Mouse (Mus musculus): ENCODE measurements around the gene Mefv. TPM values are rescaled to one million over a fixed set of nuclear protein-coding genes. Genes with fewer than 3 reads are reported as not detected.
"Not testable (repeated sequence)": the region's sequence is repeated elsewhere in the genome, so short reads cannot be mapped to it uniquely, and the experiment has no call there.

The Mefv gene
- polyA plus RNA-seq, 1 experiment from 2014 or later = not detected

- H3K9ac ChIP-seq = no peak overlapping the region
- H3K27me3 ChIP-seq = no peaks in the 10 kb centered on the region
- H3K36me3 ChIP-seq = no peaks in the 10 kb centered on the region
- WGBS = 72% methylated on average over 1 of the region's 1 CpGs
- ATAC-seq (ENCODE audit: low FRiP score, low read depth) = no peak
- H3K9me3 ChIP-seq = no peaks in the 10 kb centered on the region
- no peak overlapping the region for H3K4me3 ChIP-seq
- H3K27ac ChIP-seq = no peak overlapping the region
- H3K4me1 ChIP-seq = no peaks in the 10 kb centered on the region
- no peak overlapping the region for H3K4me2 ChIP-seq (replicated peaks)
Observed at GRCm38 (mm10) chr16:3700893-3701292, 17.0 kb downstream of the Mefv start.

GRCm38 (mm10) chr16:3699281-3699680 is 18.6 kb downstream of the Mefv start:
- no peaks in the 10 kb centered on the region for H3K9me3 ChIP-seq
- 83% methylated on average over 8 of the region's 8 CpGs for WGBS

GRCm38 (mm10) chr16:3689608-3690007 is 28.3 kb downstream of the Mefv start:
- not testable (repeated sequence) for H3K4me1 ChIP-seq; H3K9ac ChIP-seq; H3K27ac ChIP-seq; H3K4me2 ChIP-seq (replicated peaks); H3K4me3 ChIP-seq; ATAC-seq (ENCODE audit: low FRiP score, low read depth); H3K9me3 ChIP-seq; H3K36me3 ChIP-seq; H3K27me3 ChIP-seq
- WGBS = 54% methylated on average over 20 of the region's 20 CpGs

More at GRCm38 (mm10) chr16:3699281-3699680, 18.6 kb downstream of the Mefv start:
- Histone ChIP-seq H3K36me3 (no peaks in the 10 kb centered on the region), H3K27ac (no peak overlapping the region), H3K4me2 (replicated peaks) (no peak overlapping the region), H3K4me3 (no peak overlapping the region), H3K27me3 (no peaks in the 10 kb centered on the region), H3K4me1 (no peaks in the 10 kb centered on the region), H3K9ac (no peak overlapping the region)
- ATAC-seq (ENCODE audit: low FRiP score, low read depth) = no peak

Other genes starting within 250 kb of the Mefv start
- gene Olfr161, start 127.1 kb downstream of the Mefv start, polyA plus RNA-seq (2015; fragmentation: Nextera tagmentation; extraction: Ambion mirVana) = not detected in 2 replicates
- gene Zfp263, start 26.0 kb upstream of the Mefv start, polyA plus RNA-seq (2015; fragmentation: Nextera tagmentation; extraction: Ambion mirVana) = 58.6 and 59.4 TPM in 2 replicates
- gene Olfr15, start 112.8 kb upstream of the Mefv start, polyA plus RNA-seq (2015; fragmentation: Nextera tagmentation; extraction: Ambion mirVana) = not detected in 2 replicates
- gene Zfp174, start 129.2 kb upstream of the Mefv start, polyA plus RNA-seq (2015; fragmentation: Nextera tagmentation; extraction: Ambion mirVana) = 1.6 and 1.8 TPM in 2 replicates
- gene Naa60, start 154.3 kb upstream of the Mefv start, polyA plus RNA-seq (2015; fragmentation: Nextera tagmentation; extraction: Ambion mirVana) = 55.8 and 59.1 TPM in 2 replicates
- 6.1 and 6.4 TPM in 2 replicates for gene Zfp597, start 166.5 kb upstream of the Mefv start, polyA plus RNA-seq (2015; fragmentation: Nextera tagmentation; extraction: Ambion mirVana)
- 4.3 and 6.2 TPM in 2 replicates for gene Gm20695, start 166.6 kb upstream of the Mefv start, polyA plus RNA-seq (2015; fragmentation: Nextera tagmentation; extraction: Ambion mirVana)
- gene 1700037C18Rik, start 190.6 kb upstream of the Mefv start, polyA plus RNA-seq (2015; fragmentation: Nextera tagmentation; extraction: Ambion mirVana) = 6.9 and 8.1 TPM in 2 replicates
- gene Cluap1, start 190.7 kb upstream of the Mefv start, polyA plus RNA-seq (2015; fragmentation: Nextera tagmentation; extraction: Ambion mirVana) = 31.1 and 31.3 TPM in 2 replicates

All from limb, embryonic 13.5 days (tissue).